Mouse (Mus musculus) erythroid progenitor cell, adult 5-6 weeks (primary cell): ENCODE results near the gene 6030458C11Rik. TPM values are rescaled to one million over a fixed set of nuclear protein-coding genes. Genes with fewer than 3 reads are reported as not detected.
"Not testable (repeated sequence)": the region's sequence is repeated elsewhere in the genome, so short reads cannot be mapped to it uniquely, and the experiment has no call there.

ENCODE experiments used
- ATAC-seq: replicated peaks from 2 replicates; pipeline ENCODE4 v1.8.0; 2016; ENCODE audit warnings: moderate number of reproducible peaks, mild to moderate bottlenecking, moderate TSS enrichment, inconsistent platforms; ENCODE audit not compliant: poor library complexity, low FRiP score, severe bottlenecking
- total RNA-seq, 2 experiments: library from RNA; stranded (forward) in 1 of 2; stranded (reverse) in 1 of 2; fragments of 150-400 nt in 1 of 2; fragments of 186-747, 209-891 nt in 1 of 2; gene quantifications; 2 replicates each; pipeline versions ENCODE4 v1.2.3 to v1.2.4; 2015 to 2017; ENCODE audit warnings: low replicate concordance in 2 of 2

Gene 6030458C11Rik
- total RNA-seq, 2 experiments from 2014 or later, result 37.5 to 39.4 TPM

- no peak for ATAC-seq
Measured at GRCm38 (mm10) chr15:12823455-12824119, 862 bp downstream of the 6030458C11Rik start.

DNA sequence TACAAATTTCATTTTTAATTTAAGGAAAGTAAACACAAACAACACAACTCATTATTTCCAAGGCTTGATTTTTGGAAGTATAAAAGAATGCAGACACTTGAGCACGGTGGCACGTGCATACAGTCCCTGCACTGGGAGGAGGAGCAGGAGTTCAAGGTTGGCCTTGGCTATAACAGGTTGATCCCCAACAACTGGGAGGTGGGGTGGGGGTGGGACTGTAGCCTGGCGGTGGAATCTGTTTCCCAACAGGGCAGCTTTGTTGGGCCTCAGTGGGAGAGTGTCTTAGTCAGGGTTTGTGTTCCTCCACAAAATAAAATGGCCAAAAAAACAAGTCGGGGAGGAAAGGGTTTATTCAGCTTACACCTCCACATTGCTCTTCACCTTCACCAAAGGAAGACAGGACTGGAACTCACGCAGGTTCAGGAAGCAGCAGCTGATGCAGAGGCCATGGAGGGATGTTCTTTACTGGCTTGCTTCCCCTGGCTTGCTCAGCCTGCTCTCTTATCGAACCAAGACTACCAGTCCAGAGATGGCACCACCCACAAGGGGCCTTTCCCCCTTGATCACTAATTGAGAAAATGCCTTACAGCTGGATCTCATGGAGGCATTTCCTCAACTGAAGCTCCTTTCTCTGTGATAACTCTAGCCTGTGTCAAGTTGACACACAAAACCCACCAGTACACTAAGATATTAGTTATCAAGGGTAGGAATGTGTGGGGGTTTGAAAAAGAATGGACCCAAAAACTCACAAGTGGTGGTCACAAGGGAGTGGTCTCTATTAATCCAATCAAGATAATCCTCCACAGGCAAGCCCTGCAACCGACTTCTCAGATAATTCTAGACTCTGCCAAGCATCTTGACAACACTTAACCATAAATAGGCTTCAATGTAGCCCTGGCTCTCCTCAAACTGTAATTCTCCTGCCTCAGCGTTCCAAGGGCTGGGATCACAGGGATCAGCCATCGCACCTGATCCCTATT is 1.7 kb downstream of the 6030458C11Rik start:
- ATAC-seq, result no peak

- ATAC-seq, result no peak
Measured at GRCm38 (mm10) chr15:12817592-12817991, 6.9 kb downstream of the 6030458C11Rik start.

GRCm38 (mm10) chr15:12812646-12813045 is 11.8 kb downstream of the 6030458C11Rik start:
- ATAC-seq, result no peak

- no peak for ATAC-seq
Measured at GRCm38 (mm10) chr15:12809305-12809704, 15.1 kb downstream of the 6030458C11Rik start.

DNA sequence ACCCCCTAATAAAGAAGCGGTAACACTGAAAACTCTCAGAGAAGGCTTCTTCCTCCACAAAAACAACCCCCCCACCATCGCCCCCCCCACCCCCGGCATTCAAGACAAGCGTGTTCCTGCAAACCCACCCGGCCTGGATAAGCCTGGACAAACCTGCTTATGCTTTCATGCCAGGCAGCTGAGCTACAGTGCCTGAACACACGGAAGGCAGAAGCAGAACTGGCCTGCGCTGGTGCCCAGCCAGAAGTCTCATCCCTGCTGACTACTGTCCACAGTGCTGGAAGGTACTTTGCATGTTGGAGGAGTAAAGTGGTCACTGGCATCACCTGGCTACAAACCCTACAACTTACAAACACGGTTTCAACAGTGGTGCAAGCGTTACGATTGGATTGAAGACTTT is 17.4 kb downstream of the 6030458C11Rik start:
- no peak for ATAC-seq

DNA sequence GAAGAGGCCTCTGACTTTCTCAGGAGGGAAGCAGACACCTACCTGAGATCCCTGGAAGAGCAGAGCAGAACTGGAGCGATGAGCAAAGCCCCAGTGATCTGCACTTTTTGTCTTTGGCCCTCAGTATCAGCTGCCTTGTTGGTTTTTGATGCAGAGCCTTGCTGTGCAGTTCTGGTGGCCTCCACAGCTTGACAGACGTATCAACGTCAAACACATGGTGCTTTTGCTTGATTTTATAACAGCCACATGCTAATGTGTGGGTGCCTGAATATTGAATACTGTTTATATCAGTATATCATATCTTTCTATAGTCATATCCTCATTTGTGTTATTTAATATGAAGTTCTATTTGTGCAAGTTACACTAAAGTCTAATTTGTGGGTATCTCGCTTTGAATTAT is 19.4 kb downstream of the 6030458C11Rik start:
- no peak for ATAC-seq

DNA sequence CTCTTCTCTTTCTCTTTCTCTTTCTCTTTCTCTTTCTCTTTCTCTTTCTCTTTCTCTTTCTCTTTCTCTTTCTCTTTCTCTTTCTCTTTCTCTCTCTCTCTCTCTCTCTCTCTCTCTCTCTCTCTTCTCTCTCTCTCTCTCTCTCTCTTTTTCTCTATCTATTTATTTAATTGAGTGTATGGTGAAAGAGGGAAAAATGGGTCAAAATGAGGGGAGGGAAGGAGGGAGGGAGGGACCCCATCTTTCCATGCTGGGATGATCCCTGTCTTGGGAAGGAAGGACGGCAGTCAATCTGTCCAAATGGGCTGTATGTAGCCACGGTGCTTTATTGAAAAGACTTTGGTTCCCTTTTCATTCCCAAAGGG is 23.3 kb downstream of the 6030458C11Rik start:
- ATAC-seq, result not testable (repeated sequence)

- no peak for ATAC-seq
Measured at GRCm38 (mm10) chr15:12800405-12801141, 23.9 kb downstream of the 6030458C11Rik start.

DNA sequence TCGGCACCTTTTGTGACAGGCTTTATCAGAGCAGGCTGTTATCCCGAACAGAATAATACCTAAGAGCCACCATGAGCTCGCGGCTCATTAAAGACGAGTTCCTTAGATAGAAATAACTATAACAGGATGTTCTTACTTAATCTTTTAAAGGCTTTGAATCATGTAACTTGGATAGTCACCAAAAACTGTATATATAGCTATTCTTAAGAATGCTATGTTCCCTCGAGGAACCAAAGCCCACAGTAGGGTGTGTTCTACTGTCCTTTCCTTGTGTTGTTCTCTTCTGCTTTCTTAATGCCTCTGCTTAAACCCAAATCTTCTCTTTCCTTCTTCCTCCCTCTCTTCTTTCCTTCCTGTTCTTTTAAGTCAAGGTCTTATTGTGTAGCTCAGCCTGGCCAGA is 26.4 kb downstream of the 6030458C11Rik start:
- no peak for ATAC-seq

- no peak for ATAC-seq
Measured at GRCm38 (mm10) chr15:12795909-12796470, 28.5 kb downstream of the 6030458C11Rik start.

DNA sequence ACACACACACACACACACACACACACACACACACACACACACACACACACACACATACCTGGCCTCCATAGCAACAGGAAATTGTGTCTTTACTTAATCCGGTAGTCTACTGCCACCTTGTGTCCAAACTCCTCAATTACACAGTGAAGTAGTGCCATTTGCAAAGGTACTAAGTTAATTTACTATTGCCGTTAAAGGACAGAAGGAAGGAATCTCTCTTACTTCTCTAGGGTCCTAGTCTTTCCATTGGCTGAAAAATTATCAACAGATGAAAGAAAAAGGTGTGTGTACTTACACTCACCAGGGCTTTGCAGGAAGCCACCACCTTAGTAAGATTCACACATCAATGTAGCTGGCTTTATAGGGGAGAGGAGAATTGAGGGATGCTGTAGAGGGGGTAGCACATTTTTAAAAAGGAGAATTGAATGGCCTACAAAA is 29.0 kb downstream of the 6030458C11Rik start:
- no peak for ATAC-seq

- ATAC-seq, result no peak
Measured at GRCm38 (mm10) chr15:12794311-12794710, 30.1 kb downstream of the 6030458C11Rik start.

GRCm38 (mm10) chr15:12789406-12789867 is 35.0 kb downstream of the 6030458C11Rik start:
- no peak for ATAC-seq

DNA sequence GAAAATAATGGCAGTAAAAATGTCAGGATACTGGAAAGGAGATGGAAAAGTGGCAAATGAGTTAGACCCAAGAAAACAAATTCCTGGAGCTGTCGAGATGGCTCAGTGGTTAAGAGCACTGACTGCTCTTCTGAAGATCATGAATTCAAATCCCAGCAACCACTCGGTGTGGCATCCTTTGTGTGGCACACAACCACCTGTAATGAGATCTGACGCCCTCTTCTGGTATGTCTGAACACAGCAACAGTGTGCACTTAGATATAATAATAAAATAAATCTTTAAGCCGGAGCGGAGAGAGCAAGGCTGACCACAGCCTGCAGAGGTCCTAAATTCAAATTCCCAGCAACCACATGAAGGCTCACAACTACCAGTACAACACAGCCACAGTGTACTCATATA is 35.9 kb downstream of the 6030458C11Rik start:
- ATAC-seq, result no peak

DNA sequence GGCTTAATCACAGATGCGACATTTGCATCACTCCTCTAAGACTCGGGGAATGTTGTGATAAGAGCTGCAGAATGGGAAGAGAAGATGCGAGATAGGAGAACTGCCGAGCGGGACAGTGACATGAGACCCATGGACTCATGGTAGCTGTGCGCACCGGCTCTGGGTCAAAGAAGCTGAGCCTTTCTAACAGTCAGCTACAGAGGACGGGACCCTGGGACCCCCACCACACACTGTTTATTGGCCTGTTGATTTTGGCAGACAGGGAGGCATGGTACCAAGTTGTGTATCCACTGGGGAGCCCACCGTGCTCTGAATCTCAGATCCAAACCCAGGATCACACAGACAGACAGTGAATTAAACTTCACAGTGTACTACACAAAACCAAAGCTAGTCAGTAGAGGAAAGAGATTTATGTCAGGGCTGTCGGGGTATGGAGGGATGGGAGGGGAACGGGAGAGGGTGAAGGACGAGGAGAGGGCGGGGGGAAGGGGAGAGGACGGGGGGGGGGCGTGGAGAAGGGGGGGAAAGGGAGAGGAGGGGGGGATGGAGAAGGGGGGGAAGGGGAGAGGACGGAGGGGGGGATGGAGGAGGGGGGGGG is 42.6 kb downstream of the 6030458C11Rik start:
- ATAC-seq, result no peak

DNA sequence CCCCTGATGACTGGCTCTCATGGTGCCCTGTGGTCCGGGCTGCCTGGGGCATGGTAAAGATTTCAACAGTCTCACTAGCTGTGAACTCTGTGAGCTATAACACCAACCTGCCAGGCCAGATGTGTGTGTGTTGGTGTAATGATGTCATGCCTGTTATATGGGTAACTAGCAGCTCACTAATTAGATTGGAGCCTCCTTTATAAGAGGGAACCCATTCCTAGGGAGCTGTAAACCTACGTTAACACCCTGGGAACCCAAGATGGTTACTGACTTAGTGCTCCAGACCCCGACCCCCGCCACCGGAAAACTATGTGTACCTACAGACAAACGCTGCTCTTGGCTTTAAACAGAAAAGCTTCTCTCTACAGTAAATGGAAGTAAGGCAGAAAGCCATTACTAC is 43.2 kb downstream of the 6030458C11Rik start:
- ATAC-seq, result no peak

DNA sequence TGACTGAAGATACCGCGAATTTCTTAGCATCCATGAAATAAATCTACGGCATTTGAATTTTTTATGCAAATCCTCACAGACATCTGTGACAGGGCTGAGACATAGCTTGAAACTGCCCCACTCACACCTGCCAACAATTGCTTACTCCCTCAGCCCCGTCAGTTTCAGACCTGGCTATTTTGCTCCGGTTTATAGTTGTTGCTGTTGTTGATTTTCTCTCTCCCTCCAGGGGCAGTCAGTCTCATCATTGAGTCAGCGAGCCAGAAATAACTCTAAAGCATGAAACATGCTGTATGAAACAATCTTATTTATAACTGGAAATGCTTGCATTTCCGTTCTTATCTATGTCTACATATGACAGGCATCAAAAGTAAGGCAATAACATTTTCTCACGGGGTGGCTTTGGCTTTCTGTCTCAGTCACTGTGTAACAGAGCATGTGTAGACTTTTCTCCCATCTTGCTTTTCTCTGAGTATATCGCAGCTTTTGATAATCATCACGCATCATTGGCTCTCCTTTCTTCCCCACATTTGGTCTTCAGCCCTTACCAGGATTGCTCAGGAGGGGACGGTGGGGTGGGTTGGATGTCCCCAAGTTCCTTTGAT is 50.2 kb downstream of the 6030458C11Rik start:
- ATAC-seq, result no peak

DNA sequence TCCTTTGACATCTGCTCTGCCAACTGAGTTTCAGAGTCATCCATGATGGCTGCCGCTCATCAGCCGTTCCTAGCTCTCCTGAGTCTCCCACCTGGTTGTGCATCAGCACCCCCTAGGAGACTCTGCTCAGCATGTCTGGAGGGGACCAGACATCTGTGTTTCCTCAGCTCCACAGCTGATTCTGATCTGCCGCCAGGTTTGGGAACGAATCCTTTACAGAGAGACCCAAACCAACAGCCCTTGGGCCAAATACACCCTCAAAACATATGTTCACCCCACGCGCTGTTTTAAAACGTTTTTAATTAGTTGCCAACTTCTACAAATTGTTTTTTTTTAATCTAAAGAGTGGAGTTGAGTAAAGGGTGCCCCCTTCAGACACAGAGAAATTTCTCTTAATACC is 53.5 kb downstream of the 6030458C11Rik start:
- ATAC-seq, result no peak
